Mouse (Mus musculus): ENCODE measurements around the gene Twist2.
A peak's percentile ranks its signal among the peaks of the same experiment; 100 is the strongest.

Twist2 gene

GRCm38 (mm10) chr1:91873572-91874285 is 72.5 kb downstream of the Twist2 start:
- DNase-seq (ENCODE audit: low read depth, low spot score): no peak

- DNase-seq (ENCODE audit: low read depth, low spot score): peak; percentile 33
Observed at GRCm38 (mm10) chr1:91874633-91875032, 73.4 kb downstream of the Twist2 start.

GRCm38 (mm10) chr1:91875042-91875720 is 73.9 kb downstream of the Twist2 start:
- no peak for DNase-seq (ENCODE audit: low read depth, low spot score)

GRCm38 (mm10) chr1:91878696-91879095 is 77.4 kb downstream of the Twist2 start:
- no peak for DNase-seq (ENCODE audit: low read depth, low spot score)

- no peak for DNase-seq (ENCODE audit: low read depth, low spot score)
Observed at GRCm38 (mm10) chr1:91880156-91880555, 78.9 kb downstream of the Twist2 start.

- DNase-seq (ENCODE audit: low read depth, low spot score): no peak
Observed at GRCm38 (mm10) chr1:91880899-91881298, 79.6 kb downstream of the Twist2 start.

- no peak for DNase-seq (ENCODE audit: low read depth, low spot score)
Observed at GRCm38 (mm10) chr1:91883115-91883514, 81.9 kb downstream of the Twist2 start.

GRCm38 (mm10) chr1:91893598-91893997 is 92.3 kb downstream of the Twist2 start:
- no peak for DNase-seq (ENCODE audit: low read depth, low spot score)

GRCm38 (mm10) chr1:91894286-91894685 is 93.0 kb downstream of the Twist2 start:
- no peak for DNase-seq (ENCODE audit: low read depth, low spot score)

- no peak for DNase-seq (ENCODE audit: low read depth, low spot score)
Observed at GRCm38 (mm10) chr1:91897078-91897477, 95.8 kb downstream of the Twist2 start.

Measured in retina, adult 2 months (tissue).